Mouse (Mus musculus) G1E-ER4 (cell line): Measurements from ENCODE around the gene Gpr65. TPM values are rescaled to one million over a fixed set of nuclear protein-coding genes. Genes with fewer than 3 reads are reported as not detected.
A peak's percentile ranks its signal among the peaks of the same experiment; 100 is the strongest.

Experiments used
- GATA1 ChIP-seq: IDR thresholded peaks from one replicate; pipeline ENCODE4 v1.8.0; 2012; ENCODE audit warnings: low read length, inconsistent platforms
- polyA plus RNA-seq: library from polyadenylated mRNA; stranded (reverse); fragments of >175 nt; gene quantifications from 2 replicates; pipeline ENCODE4 v1.2.3, GENCODE M21; 2012

Gene Gpr65
- polyA plus RNA-seq, 1 experiment: 0.16 TPM

GRCm38 (mm10) chr12:98270810-98271566 lies 2.6 kb downstream of the Gpr65 start:
- TF ChIP-seq GATA1: peak; percentile 68

- TF ChIP-seq GATA1: no peak
Observed at GRCm38 (mm10) chr12:98272433-98272832, 4.0 kb downstream of the Gpr65 start.

DNA sequence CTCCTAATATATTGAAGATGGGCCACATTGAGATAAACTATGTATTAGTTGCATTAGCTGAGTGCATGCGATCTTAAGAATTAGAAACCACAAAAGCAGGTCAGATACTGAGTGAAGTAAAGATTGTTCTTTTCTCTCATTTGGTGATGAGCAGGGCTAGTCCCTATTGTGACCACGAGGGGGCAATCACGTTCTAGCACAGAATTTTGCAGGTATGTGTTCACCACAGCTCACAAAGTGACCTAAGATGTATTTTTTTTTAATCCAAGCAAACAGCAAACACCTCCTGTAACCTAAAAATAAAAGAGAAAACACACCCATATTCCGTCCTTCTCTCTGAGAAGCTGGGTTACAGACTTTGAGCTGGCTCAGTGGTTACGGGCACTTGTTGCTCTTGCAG lies 12.1 kb downstream of the Gpr65 start:
- TF ChIP-seq GATA1: no peak

- TF ChIP-seq GATA1: no peak
Observed at GRCm38 (mm10) chr12:98280996-98281395, 12.6 kb downstream of the Gpr65 start.

DNA sequence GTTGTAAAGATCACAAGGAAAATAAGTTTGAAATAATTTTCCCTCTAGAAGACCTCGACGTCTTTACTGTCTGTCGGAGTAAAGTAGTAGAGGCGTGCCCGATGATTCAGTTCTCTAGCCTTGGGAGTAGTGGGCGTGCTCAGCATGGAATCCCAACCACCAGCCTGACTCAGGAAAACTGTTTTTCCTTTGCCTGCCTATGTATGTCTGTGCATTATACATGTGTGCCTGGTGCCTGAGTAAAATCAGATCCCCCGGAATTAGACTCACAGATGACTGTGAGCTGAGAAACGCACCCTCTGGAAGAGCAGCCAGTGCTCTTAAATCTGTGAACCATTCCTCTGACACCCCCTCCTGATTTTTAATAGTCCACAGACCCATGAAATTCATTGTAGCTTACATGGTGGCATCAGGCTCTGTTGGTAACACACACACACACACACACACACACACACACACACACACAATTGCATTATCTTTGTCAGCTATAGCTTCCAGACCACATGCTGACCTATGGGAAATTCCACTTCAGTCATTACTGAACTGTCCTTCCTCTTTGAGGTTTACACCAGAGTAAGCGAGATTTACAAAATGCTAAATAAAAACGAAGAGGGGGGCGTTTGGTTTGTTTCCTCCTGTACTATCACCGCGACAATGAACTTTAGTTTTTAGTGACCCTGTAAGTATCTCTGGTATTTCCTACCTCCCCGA lies 14.5 kb downstream of the Gpr65 start:
- TF ChIP-seq GATA1: no peak

GRCm38 (mm10) chr12:98283487-98283860 lies 15.0 kb downstream of the Gpr65 start:
- no peak for TF ChIP-seq GATA1

DNA sequence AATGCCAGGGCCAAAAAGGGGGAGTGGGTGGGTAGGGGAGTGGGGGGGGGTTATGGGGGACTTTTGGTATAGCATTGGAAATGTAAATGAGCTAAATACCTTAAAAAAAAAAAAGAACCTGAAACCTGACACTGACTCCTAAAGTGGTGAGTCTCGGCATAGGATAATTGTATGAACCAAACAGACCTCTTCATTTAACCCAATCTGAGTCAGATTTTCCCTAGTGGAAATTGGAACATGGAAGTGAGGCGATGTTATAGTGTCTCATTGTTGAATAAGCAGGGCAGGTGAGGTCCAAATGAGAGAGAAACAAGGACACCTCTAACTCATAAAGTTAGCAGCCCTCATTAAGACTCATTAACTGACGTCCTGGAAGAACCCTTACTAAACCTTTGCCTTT lies 16.0 kb downstream of the Gpr65 start:
- no peak for TF ChIP-seq GATA1

- TF ChIP-seq GATA1: no peak
Observed at GRCm38 (mm10) chr12:98290475-98290874, 22.0 kb downstream of the Gpr65 start.

DNA sequence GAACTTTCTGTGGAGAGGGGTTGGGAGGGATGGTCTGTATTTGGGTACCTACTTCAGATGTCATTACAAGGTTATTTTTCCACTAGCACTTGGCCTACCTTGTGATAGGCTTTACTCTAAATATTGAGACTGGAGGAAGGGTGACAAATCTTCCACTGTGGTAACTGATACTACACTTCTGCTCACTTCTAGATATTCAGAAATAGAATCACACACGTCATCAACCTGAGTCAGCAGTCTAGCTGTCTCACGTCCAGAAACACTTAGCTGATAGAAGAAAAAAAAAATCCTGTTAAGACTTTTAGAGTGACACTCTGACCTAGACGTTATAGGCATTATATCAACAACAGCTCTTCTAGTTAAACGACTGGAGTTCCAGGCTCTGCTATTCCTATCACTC lies 23.8 kb downstream of the Gpr65 start:
- TF ChIP-seq GATA1: no peak

DNA sequence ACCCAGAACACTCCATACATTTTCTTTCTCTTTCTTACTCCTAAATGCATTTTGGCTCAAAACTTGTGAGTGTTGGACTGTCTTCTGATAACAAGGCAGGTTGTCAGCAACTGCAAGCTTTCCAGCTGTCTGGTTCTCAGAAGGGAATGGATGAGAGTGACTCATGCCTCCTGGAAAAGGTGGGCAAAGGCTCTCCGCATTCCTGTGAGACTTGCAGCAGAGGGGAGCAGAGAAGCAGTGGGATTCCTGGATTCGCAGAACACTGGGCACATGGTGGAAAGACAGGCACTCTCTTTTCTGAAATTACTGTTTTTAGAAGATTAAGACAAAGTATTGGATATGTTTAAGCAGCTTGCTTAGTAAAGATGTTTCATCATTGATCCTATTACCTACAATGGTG lies 25.8 kb downstream of the Gpr65 start:
- TF ChIP-seq GATA1: no peak

GRCm38 (mm10) chr12:98301980-98302379 lies 33.5 kb downstream of the Gpr65 start:
- TF ChIP-seq GATA1: no peak

DNA sequence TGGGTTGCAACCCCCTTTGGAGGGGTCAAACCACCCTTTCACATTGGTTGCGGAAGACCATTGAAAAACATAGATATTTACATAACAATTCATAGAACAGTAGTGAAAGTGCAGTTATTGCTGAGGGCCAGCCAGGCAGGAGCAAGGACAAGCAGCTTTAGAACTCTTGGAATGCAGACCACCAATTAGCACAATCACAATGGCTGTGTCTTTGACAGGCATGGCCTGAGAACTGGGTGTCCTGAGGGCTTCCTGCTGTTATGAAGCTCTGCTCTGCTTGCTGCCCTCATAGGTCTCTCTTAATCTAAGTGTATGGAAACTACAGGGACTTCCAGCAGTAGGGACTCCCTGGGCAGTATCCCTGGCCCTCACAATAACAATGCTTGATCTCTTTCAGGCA lies 34.6 kb downstream of the Gpr65 start:
- TF ChIP-seq GATA1: no peak

GRCm38 (mm10) chr12:98307179-98307915 lies 38.9 kb downstream of the Gpr65 start:
- TF ChIP-seq GATA1: no peak

- TF ChIP-seq GATA1: no peak
Observed at GRCm38 (mm10) chr12:98311376-98312083, 43.1 kb downstream of the Gpr65 start.

- TF ChIP-seq GATA1: no peak
Observed at GRCm38 (mm10) chr12:98315924-98316323, 47.5 kb downstream of the Gpr65 start.
